Mouse (Mus musculus) forebrain, embryonic 10.5 days (tissue): ENCODE results near the gene Kdm2b. TPM values are rescaled to one million over a fixed set of nuclear protein-coding genes. Genes with fewer than 3 reads are reported as not detected.

Source experiments
- DNase-seq: peaks from one replicate; pipeline ENCODE4 v3.0.0-alpha.2; 2017; ENCODE audit warnings: low spot score; ENCODE audit errors: extremely low spot score
- H3K27ac ChIP-seq: fragments of 300-500 bp; sonication (generic); 2 replicates; pipeline ENCODE4 v1.5.1; 2016; ENCODE audit warnings: mild to moderate bottlenecking
- H3K27me3 ChIP-seq: fragments of 300-500 bp; sonication (generic); 2 replicates; pipeline ENCODE4 v1.6.1; 2016; ENCODE audit warnings: mild to moderate bottlenecking; ENCODE audit not compliant: poor library complexity, severe bottlenecking
- H3K36me3 ChIP-seq: fragments of 300-500 bp; sonication (generic); replicated peaks from 2 replicates; pipeline ENCODE4 v1.6.1; 2016; ENCODE audit warnings: mild to moderate bottlenecking, moderate library complexity
- H3K4me1 ChIP-seq: fragments of 300-500 bp; sonication (generic); 2 replicates; pipeline ENCODE4 v1.6.1; 2016
- H3K4me3 ChIP-seq: fragments of 300-500 bp; sonication (generic); 2 replicates; pipeline ENCODE4 v1.5.1; 2016; ENCODE audit warnings: mild to moderate bottlenecking, moderate library complexity
- H3K9me3 ChIP-seq: fragments of 300-500 bp; sonication (generic); 2 replicates; pipeline ENCODE4 v1.6.1; 2016; ENCODE audit warnings: mild to moderate bottlenecking, moderate library complexity
- WGBS: fragments of 180-500 bp; shearing (Covaris S2); methylation state at CpG from one replicate; pipeline ENCODE4 v1.1.7; 2016; 5-methylcytosine and 5-hydroxymethylcytosine counted together
- polyA plus RNA-seq: library from polyadenylated mRNA; unstranded; fragments of >200 nt; fragmentation: Nextera tagmentation; extraction: Ambion mirVana; gene quantifications from 2 replicates; pipeline ENCODE4 v1.2.1, GENCODE M21; 2016

Gene Kdm2b
- polyA plus RNA-seq, 1 experiment from 2014 or later = 83.4 TPM

DNA sequence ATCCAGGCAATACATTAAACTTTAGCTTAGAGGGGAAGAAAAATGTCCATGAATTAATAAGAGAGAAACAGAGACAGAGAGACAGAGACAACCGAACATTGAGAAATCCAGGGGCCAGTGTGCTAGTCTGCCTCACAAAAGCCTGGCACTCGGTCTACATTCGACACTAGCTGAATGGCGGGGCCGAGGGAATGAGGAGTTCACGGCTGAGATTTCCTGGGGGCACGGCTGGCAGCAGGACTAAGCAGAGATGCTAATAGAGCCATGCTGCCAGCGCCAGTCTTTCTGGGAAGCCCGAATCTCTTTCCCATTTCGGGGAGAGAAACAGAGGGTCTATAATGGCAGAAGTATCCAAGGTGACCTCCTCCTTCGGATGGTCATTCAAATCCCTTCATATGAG, 30.2 kb downstream of the Kdm2b start:
- Histone ChIP-seq H3K36me3 (peaks cover 36% of the 10 kb centered on the region), H3K27me3 (peaks cover 8% of the 10 kb centered on the region), H3K9me3 (no peaks in the 10 kb centered on the region), H3K4me3 (no peak overlapping the region), H3K4me1 (peaks cover 49% of the 10 kb centered on the region), H3K27ac (peak overlapping the region; percentile 66)
- WGBS = 85% methylated on average over 11 of the region's 11 CpGs
- DNase-seq = no peak

DNA sequence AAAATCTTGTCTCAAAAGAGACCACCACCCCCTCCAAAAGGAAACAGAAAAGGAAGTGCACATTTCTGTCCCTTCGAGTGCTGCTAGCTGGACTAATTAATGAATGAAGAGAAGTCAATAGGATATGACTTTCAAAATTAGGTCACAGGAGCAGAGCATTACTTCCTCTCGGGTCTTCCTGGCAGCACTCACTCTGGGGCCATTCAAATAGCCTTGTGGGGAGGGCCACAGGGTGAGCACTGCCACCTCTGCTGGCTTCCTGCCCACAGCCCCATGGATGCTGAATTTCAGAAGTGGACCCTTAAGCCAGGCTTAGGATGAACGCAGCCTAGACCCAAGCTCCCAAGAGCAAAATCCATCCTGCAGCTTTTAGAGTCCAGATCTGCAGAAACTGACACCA, 33.6 kb downstream of the Kdm2b start:
- Histone ChIP-seq H3K4me1 (peaks cover 61% of the 10 kb centered on the region), H3K27ac (no peak overlapping the region), H3K36me3 (peaks cover 29% of the 10 kb centered on the region), H3K27me3 (peaks cover 42% of the 10 kb centered on the region), H3K9me3 (no peaks in the 10 kb centered on the region), H3K4me3 (no peak overlapping the region)
- WGBS = 78% methylated on average over 3 of the region's 3 CpGs
- no peak for DNase-seq

DNA sequence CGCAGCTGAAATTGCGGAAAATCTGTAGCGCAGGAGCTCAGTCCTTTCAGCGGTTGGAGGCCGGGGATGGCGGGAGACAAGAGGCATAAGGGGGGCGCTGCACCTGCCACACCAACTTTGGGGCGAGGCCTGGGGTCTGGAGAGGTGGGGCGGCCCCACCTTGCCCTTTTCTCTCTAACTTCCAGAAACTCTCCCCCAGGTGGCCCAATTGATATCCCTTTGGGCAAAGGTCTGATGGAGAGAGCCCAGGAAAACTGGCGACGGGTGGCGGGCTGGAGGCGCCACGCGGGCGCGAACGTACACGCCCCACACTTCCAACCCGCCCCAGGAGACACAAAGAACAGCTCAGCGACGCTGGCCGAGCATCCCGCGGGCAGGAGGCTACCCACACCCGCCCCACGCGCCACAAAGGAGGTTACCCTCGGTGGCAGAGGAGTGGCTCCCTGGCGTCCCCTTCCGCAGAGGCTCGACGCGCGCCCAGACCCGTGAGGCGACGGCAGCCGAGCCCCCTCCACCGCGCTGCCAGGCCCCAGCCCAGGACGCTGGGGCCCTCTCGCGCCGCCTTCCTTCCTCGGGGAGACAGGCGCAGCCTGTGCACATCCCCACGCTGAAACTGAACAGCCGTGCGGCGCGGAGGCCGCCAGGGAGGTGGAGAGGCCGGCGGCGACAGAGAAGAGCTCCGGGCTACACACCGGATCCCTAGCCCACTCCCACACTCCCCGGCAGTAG, 37.5 kb downstream of the Kdm2b start:
- Histone ChIP-seq H3K27me3 (peaks cover 63% of the 10 kb centered on the region), H3K36me3 (peaks cover 29% of the 10 kb centered on the region), H3K9me3 (no peaks in the 10 kb centered on the region), H3K4me3 (peak overlapping the region; percentile 52), H3K27ac (peak overlapping the region; percentile 81), H3K4me1 (peaks cover 52% of the 10 kb centered on the region)
- DNase-seq = peak; percentile 44
- 2% methylated on average over 59 of the region's 59 CpGs for WGBS

DNA sequence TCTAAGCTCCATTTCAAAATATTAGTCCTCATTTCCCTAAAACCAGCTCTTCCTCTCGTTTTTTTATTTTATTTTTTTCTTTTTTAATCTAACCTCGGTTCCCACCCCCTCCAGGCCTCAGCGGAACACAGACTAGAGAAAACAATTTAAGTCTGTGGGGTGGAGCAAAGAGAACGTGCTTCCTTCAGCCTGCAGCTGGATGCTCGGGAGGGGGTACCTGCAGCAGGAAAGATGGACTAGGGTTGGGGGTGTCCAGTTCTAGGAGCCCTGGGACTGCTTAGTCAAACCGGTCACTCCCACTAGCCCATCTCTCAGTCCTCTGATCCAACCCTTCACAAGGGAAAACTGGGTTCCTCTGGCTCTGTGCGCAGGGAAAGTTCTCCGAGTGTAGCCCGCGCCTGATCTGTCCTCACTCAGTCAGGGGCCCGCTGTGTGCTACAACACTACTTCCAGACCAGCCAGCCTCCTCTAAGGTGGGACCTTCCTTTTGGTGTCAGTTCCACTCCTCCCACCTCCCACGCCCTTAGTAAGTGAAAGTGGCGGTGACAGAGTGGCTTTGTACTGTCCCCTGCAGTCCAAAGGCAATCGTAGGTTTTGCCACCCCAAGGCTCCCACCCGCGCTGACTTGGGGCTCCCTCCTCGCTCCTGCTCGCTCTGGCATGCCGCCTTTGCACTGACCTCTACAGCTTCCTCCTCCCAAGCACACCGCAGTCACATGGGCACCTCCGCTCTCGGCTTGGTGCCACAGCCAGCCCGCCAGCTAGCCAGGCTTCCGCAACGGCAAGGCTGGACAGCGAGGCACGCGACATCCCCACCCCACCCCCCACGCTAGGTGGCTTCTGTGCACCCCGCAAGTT, 38.3 kb downstream of the Kdm2b start:
- Histone ChIP-seq H3K4me1 (peaks cover 44% of the 10 kb centered on the region), H3K27me3 (peaks cover 63% of the 10 kb centered on the region), H3K27ac (peak overlapping the region; percentile 81), H3K4me3 (peak overlapping the region; percentile 52), H3K9me3 (no peaks in the 10 kb centered on the region), H3K36me3 (peaks cover 36% of the 10 kb centered on the region)
- DNase-seq = peak; percentile 43
- WGBS = 4% methylated on average over 30 of the region's 30 CpGs

DNA sequence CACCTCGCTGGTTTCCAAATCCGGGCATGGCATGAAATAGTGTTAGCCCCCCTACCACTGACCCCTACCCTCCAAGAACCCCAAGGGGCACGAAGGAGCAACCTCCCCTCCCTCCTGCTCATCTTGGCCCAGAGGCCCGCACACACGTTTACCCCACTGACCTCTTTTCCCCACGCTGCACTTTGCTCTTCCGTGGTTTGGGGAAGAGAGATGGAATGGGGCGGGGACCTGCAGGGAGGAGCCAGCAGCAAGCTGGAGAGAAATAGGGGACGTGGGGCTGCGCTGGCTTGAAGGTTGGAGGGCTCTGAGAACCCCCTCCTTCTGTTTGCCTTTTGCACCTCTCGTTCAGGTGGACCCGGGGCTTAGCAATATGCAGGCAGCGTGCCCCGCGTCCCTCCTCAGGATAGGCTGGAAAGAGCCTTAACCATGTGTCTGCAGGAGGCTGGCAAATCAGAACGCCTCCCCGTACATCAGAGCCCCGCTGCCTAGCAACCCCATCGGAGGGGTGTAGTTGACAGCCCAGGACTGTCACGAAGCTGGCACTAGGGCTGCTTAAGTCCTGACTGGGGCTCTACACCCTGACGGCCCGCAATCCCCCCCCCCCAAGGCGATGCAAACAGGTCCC, 39.2 kb downstream of the Kdm2b start:
- Histone ChIP-seq H3K36me3 (peaks cover 43% of the 10 kb centered on the region), H3K27ac (0 out of 2 replicates have a peak overlapping the region, but pooled peaks have one; percentile 3), H3K4me3 (peak overlapping the region; percentile 52), H3K9me3 (no peaks in the 10 kb centered on the region), H3K4me1 (peaks cover 41% of the 10 kb centered on the region), H3K27me3 (peaks cover 63% of the 10 kb centered on the region)
- DNase-seq = peak; percentile 71
- 26% methylated on average over 23 of the region's 23 CpGs for WGBS

DNA sequence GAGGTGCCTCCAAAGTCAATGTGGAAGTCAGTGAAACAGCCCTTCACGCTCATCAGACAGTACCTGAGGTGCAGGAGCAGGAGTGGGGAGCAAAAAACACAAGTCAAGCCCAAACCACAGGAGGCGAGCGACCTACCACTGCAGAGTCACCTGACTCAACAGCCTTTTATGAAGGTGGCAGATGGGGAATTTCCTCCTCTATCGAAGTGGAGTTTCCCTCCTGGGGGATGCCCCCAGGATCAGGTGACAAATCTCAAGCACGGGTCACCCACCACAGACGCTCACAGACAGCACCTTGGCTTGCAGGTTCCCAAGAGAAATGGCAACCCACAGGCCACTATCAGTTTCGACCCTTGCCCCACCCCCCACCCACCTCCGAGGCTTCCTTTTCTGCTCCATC, 40.5 kb downstream of the Kdm2b start:
- peaks cover 52% of the 10 kb centered on the region for H3K27me3 ChIP-seq
- WGBS = 88% methylated on average over 8 of the region's 8 CpGs
- no peak for DNase-seq
- H3K27ac ChIP-seq = no peak overlapping the region
- no peaks in the 10 kb centered on the region for H3K9me3 ChIP-seq
- H3K36me3 ChIP-seq = peaks cover 51% of the 10 kb centered on the region
- H3K4me3 ChIP-seq = no peak overlapping the region
- peaks cover 32% of the 10 kb centered on the region for H3K4me1 ChIP-seq

DNA sequence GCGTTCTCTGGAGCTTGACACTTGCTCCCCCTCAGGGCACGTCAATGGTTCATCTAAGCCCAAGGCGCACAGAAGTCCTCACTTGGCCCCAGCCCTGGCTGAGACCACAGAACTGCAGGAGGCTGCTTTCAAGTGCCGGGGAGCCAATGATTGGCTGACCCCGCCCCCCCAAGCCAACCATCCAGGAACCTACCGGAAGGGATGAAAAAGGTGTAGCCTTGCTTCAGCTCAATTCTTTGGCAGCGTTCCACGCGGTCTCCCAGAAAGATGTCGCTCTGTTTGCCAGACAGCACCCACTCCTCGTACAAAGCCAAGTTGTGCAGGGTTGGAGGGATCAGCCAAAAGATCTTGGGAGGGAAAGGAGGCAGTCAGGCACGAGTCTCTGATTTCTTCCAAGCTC, 42.1 kb downstream of the Kdm2b start:
- no peak overlapping the region for H3K4me3 ChIP-seq
- DNase-seq = no peak
- H3K36me3 ChIP-seq = peaks cover 63% of the 10 kb centered on the region
- WGBS = 84% methylated on average over 12 of the region's 12 CpGs
- H3K9me3 ChIP-seq = no peaks in the 10 kb centered on the region
- peaks cover 33% of the 10 kb centered on the region for H3K4me1 ChIP-seq
- H3K27me3 ChIP-seq = peaks cover 36% of the 10 kb centered on the region
- no peak overlapping the region for H3K27ac ChIP-seq

DNA sequence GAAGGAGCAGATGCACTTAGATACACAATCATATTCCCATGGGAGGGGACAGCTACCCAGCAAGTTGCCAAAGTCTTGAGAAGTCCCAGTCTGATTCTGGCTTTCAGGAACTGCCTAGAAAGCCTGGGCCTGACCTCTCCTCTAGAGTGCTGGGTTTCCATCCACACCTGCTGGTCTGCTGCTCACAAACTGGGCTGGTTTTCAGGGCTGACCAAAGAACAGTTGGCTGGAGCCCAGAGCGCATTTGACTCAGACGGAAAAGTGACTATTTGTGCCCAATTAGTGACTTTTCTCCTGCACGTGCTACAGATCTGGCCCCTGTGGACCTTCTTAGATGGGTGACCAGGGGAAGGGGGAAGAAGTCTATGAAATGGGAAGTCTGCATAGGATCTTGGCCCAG, 50.9 kb downstream of the Kdm2b start:
- H3K36me3 ChIP-seq = peaks cover 73% of the 10 kb centered on the region
- DNase-seq = no peak
- no peak overlapping the region for H3K4me3 ChIP-seq
- H3K4me1 ChIP-seq = 0 out of 2 replicates have a peak, but pooled peaks cover 5% of the 10 kb centered on the region
- 97% methylated on average over 3 of the region's 3 CpGs for WGBS
- H3K9me3 ChIP-seq = no peaks in the 10 kb centered on the region
- H3K27ac ChIP-seq = 0 out of 2 replicates have a peak overlapping the region, but pooled peaks have one; percentile 6
- H3K27me3 ChIP-seq = no peaks in the 10 kb centered on the region

DNA sequence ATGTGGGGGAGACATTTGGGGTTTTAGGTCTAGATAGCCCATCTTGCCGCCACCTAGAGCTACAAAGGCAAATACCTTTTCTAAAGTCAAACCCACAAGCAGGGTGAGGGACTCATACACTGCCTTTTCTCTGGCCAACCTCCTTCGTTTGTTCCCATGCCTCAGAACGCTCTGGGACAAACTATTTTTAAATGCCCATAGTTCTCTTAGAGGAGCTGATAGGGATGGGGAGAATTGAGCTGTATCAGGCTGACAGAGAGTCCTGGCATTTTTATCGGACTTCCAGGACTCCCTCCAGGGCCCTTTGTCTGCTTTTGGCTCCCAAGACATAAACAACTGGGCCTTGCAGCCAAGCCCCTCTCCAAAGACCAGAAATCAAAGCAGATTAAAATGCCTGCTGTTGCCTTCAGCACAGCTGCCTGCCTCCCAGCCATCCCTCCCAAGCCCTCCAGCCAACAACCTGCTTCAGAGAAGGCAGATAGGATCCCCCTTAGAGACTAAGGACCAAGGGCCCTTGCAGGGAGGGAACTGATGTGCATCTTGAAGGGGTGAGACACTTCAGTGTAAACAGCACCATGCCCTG, 51.6 kb downstream of the Kdm2b start:
- Histone ChIP-seq H3K27me3 (no peaks in the 10 kb centered on the region), H3K4me1 (0 out of 2 replicates have a peak, but pooled peaks cover 4% of the 10 kb centered on the region), H3K4me3 (no peak overlapping the region), H3K27ac (0 out of 2 replicates have a peak overlapping the region, but pooled peaks have one; percentile 6), H3K9me3 (no peaks in the 10 kb centered on the region), H3K36me3 (peaks cover 73% of the 10 kb centered on the region)
- WGBS = 77% methylated on average over 4 of the region's 4 CpGs
- DNase-seq = no peak

DNA sequence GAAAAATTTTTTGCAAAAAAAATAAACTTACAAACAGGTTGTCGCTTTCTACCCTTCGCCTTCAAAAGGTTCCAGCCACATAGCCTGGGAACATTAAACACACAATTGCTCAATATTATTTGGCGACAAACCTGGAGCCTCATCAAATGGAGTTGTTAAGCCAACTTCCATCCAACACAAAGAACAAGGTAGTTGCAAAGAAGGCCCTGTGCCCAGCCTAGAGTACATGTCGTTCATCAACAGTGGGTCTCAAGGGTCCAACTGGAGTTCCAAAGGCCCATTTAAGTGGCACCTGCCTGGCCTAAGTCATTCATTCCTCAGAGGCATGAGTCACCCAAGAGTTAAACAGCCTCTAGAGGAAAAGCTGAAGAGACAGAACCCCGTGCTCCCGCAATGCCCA, 52.6 kb downstream of the Kdm2b start:
- H3K27me3 ChIP-seq = no peaks in the 10 kb centered on the region
- H3K4me1 ChIP-seq = 0 out of 2 replicates have a peak, but pooled peaks cover 4% of the 10 kb centered on the region
- no peaks in the 10 kb centered on the region for H3K9me3 ChIP-seq
- DNase-seq = no peak
- H3K27ac ChIP-seq = no peak overlapping the region
- 93% methylated on average over 6 of the region's 6 CpGs for WGBS
- peaks cover 73% of the 10 kb centered on the region for H3K36me3 ChIP-seq
- H3K4me3 ChIP-seq = no peak overlapping the region

DNA sequence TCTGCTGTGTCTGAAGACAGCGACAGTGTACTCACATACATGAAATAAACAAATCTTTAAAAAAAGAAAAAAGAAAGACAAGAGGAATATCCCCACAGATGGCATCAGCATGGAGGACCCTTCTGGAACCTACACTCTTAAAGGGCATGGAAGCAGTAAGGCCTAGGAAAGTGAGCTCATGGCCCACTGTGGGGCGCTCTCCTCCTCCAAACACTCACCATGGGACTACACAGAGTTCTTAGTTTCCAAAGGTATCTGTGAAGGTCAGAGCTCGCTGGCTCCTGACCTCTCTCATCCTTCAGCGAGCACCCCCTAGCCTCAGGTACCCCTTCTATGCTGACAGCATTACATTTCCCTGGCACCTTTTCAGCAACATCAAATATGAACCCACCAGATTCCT, 53.8 kb downstream of the Kdm2b start:
- H3K4me1 ChIP-seq = 0 out of 2 replicates have a peak, but pooled peaks cover 4% of the 10 kb centered on the region
- H3K27ac ChIP-seq = no peak overlapping the region
- no peak for DNase-seq
- no peaks in the 10 kb centered on the region for H3K27me3 ChIP-seq
- no peak overlapping the region for H3K4me3 ChIP-seq
- WGBS = 90% methylated on average over 4 of the region's 4 CpGs
- no peaks in the 10 kb centered on the region for H3K9me3 ChIP-seq
- H3K36me3 ChIP-seq = peaks cover 77% of the 10 kb centered on the region

DNA sequence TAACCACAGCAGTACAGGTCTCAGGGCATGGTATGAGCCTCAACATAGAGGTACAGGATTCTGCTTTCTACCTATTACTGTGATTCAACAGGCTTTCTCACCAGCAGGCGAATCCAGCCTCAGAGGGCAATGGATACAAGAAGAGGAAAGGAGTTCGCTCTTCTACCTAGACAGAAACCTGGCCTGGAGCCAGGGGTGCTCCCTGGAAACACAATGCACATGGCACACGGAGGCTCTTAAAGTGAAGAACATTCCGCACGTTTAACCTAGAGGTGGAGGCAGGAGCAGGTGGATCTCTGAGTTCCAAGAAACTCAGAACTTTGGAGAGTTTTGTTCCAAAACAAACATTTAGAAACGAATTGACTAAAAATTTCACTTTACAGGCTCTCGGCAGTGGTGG, 58.6 kb downstream of the Kdm2b start:
- no peak for DNase-seq
- H3K4me3 ChIP-seq = no peak overlapping the region
- no peak overlapping the region for H3K27ac ChIP-seq
- H3K4me1 ChIP-seq = no peaks in the 10 kb centered on the region
- peaks cover 73% of the 10 kb centered on the region for H3K36me3 ChIP-seq
- WGBS = 96% methylated on average over 7 of the region's 7 CpGs
- H3K9me3 ChIP-seq = no peaks in the 10 kb centered on the region
- no peaks in the 10 kb centered on the region for H3K27me3 ChIP-seq
